24 mouse cellular contexts compared by ENCODE assay signal in genomic region chr6:67011217-67011518, GRCm38 (mm10). TPM values are rescaled to one million over a fixed set of nuclear protein-coding genes. Genes with fewer than 3 reads are reported as not detected.
DNase-seq lines count a peak whose midpoint lies in the region; ATAC-seq and TF ChIP-seq lines count a peak whose summit lies in the region.
"Had no signal": no experiment of that assay in that cellular context is flagged by ENCODE, and none has a peak within 500 bp of the region (broad histone marks: within the 10 kb centered on the region; RNA-seq: fewer than 3 reads in every experiment).

No protein-coding gene starts in this region.

- no peaks in the 10 kb centered on the region for H3K27me3 ChIP-seq in limb, embryonic 12.5 days
- H3K27me3 ChIP-seq in limb, embryonic 10.5 days (ENCODE audit: low read depth, poor library complexity, severe bottlenecking): no peaks in the 10 kb centered on the region
- no peaks in the 10 kb centered on the region for H3K27me3 ChIP-seq in lung, embryonic 16.5 days (ENCODE audit: control insufficient read depth, insufficient read depth, low read depth, low read length)
- no peaks in the 10 kb centered on the region for H3K27me3 ChIP-seq in neural tube, embryonic 13.5 days
- H3K27me3 ChIP-seq in cerebellum, adult 2 months (ENCODE audit: control insufficient read depth, insufficient read depth, low read length): no peaks in the 10 kb centered on the region
- H3K27me3 ChIP-seq: forebrain, embryonic 13.5 days; heart, embryonic 12.5 days; heart, embryonic 15.5 days had no signal

- 0 out of 2 replicates have a peak, but pooled peaks have one; percentile 42 for ATAC-seq in limb, embryonic 12.5 days (ENCODE audit: insufficient number of reproducible peaks, insufficient read depth, low FRiP score, low TSS enrichment, low read depth)
- peak; percentile 57 for ATAC-seq in lung, embryonic 16.5 days (ENCODE audit: low read depth)
- ATAC-seq in neural tube, embryonic 13.5 days (ENCODE audit: low read depth): no peak
- ATAC-seq: activated CD4-positive, CD25-positive, alpha-beta regulatory T cell, adult 4 months had no signal

- no peak overlapping the region for H3K4me3 ChIP-seq in limb, embryonic 12.5 days (replicated peaks)
- H3K4me3 ChIP-seq in limb, embryonic 10.5 days: no peak overlapping the region
- H3K4me3 ChIP-seq in lung, embryonic 16.5 days (ENCODE audit: low read length): no peak overlapping the region
- no peak overlapping the region for H3K4me3 ChIP-seq in neural tube, embryonic 13.5 days
- H3K4me3 ChIP-seq in cerebellum, adult 2 months (replicated peaks; ENCODE audit: insufficient read depth, low read depth, low read length): no peak overlapping the region
- H3K4me3 ChIP-seq: forebrain, embryonic 10.5 days; forebrain, embryonic 13.5 days; heart, embryonic 12.5 days; heart, embryonic 15.5 days; hindbrain, embryonic 10.5 days had no signal

- no peak for TF ChIP-seq CTCF in cerebellum, adult 2 months (IDR thresholded peaks at IDR 0.05; ENCODE audit: borderline replicate concordance, insufficient read depth, low read depth, low read length)

- H3K4me1 ChIP-seq in limb, embryonic 12.5 days (replicated peaks): peaks cover 13% of the 10 kb centered on the region
- H3K4me1 ChIP-seq in limb, embryonic 10.5 days: peaks cover 10% of the 10 kb centered on the region
- H3K4me1 ChIP-seq in lung, embryonic 16.5 days (replicated peaks; ENCODE audit: control insufficient read depth, insufficient read depth, low read length): peaks cover 11% of the 10 kb centered on the region
- peaks cover 16% of the 10 kb centered on the region for H3K4me1 ChIP-seq in neural tube, embryonic 13.5 days (replicated peaks)
- no peaks in the 10 kb centered on the region; the same call in 1 of the 2 replicates for H3K4me1 ChIP-seq in cerebellum, adult 2 months (ENCODE audit: control insufficient read depth, insufficient read depth, low read length)

- H3K9ac ChIP-seq in limb, embryonic 12.5 days (replicated peaks): no peak overlapping the region
- H3K9ac ChIP-seq in lung, embryonic 16.5 days (ENCODE audit: low read length): no peak overlapping the region
- H3K9ac ChIP-seq in neural tube, embryonic 13.5 days: no peak overlapping the region
- H3K9ac ChIP-seq: forebrain, embryonic 13.5 days; heart, embryonic 12.5 days; heart, embryonic 15.5 days; hindbrain, embryonic 14.5 days had no signal

- H3K4me2 ChIP-seq in limb, embryonic 12.5 days: no peak overlapping the region
- H3K4me2 ChIP-seq in lung, embryonic 16.5 days (ENCODE audit: low read depth, low read length): no peak overlapping the region
- H3K4me2 ChIP-seq in neural tube, embryonic 13.5 days: no peak overlapping the region
- H3K4me2 ChIP-seq: forebrain, embryonic 13.5 days; heart, embryonic 12.5 days; heart, embryonic 15.5 days; hindbrain, embryonic 14.5 days had no signal

- no peak for TF ChIP-seq POLR2A in cerebellum, adult 2 months (IDR thresholded peaks at IDR 0.05; ENCODE audit: borderline replicate concordance, insufficient read depth, low read length)

- DNase-seq in heart, adult 11 months: peak; percentile 53
- no peak for DNase-seq in heart, adult 8-10 months (ENCODE audit: low spot score)
- no peak for DNase-seq in limb, embryonic 10.5 days (ENCODE audit: low spot score)
- DNase-seq in lung, postnatal 25 days (ENCODE audit: low spot score): no peak
- DNase-seq in cerebellum, adult 2 months: no peak
- DNase-seq: adrenal gland, adult 8-10 months; adrenal gland, postnatal 25 days; cerebellum, adult 11-12 months; cerebellum, adult 9-10 months; cerebellum, postnatal 14 days; gastrocnemius, postnatal 10 days; gastrocnemius, postnatal 36 days; heart, postnatal 10 days; heart, postnatal 36 days had no signal

- H3K36me3 ChIP-seq in limb, embryonic 12.5 days: no peaks in the 10 kb centered on the region
- H3K36me3 ChIP-seq in limb, embryonic 10.5 days: no peaks in the 10 kb centered on the region
- H3K36me3 ChIP-seq in lung, embryonic 16.5 days (ENCODE audit: control insufficient read depth, insufficient read depth, low read length): no peaks in the 10 kb centered on the region
- H3K36me3 ChIP-seq in neural tube, embryonic 13.5 days: no peaks in the 10 kb centered on the region
- H3K36me3 ChIP-seq: forebrain, embryonic 10.5 days; heart, embryonic 12.5 days; heart, embryonic 15.5 days; hindbrain, embryonic 10.5 days had no signal

- no peaks in the 10 kb centered on the region for H3K9me3 ChIP-seq in limb, embryonic 12.5 days
- no peaks in the 10 kb centered on the region for H3K9me3 ChIP-seq in limb, embryonic 10.5 days (replicated peaks)
- H3K9me3 ChIP-seq in lung, embryonic 16.5 days (ENCODE audit: control insufficient read depth, low read length): no peaks in the 10 kb centered on the region
- no peaks in the 10 kb centered on the region for H3K9me3 ChIP-seq in neural tube, embryonic 13.5 days
- H3K9me3 ChIP-seq: forebrain, embryonic 10.5 days; forebrain, embryonic 13.5 days; heart, embryonic 12.5 days; heart, embryonic 15.5 days; hindbrain, embryonic 10.5 days had no signal

- no peak overlapping the region for H3K27ac ChIP-seq in limb, embryonic 12.5 days
- H3K27ac ChIP-seq in limb, embryonic 10.5 days: no peak overlapping the region
- no peak overlapping the region for H3K27ac ChIP-seq in lung, embryonic 16.5 days (ENCODE audit: low read length)
- H3K27ac ChIP-seq in neural tube, embryonic 13.5 days (replicated peaks): peak overlapping the region; percentile 68
- no peak overlapping the region for H3K27ac ChIP-seq in cerebellum, adult 2 months (ENCODE audit: insufficient read depth, low read length)
- H3K27ac ChIP-seq: forebrain, embryonic 10.5 days; forebrain, embryonic 13.5 days; heart, embryonic 15.5 days; hindbrain, embryonic 10.5 days; hindbrain, embryonic 14.5 days had no signal

RNA-seq across cellular contexts. Expression of gene Gadd45a, which starts 26.1 kb away (rescaled TPM):
- total RNA-seq in heart, adult 8-10 months (2022): 10 to 100 TPM; 13.8 to 30.6 (median 20.8) TPM
- polyA plus RNA-seq in limb, embryonic 12.5 days (2016; fragmentation: Nextera tagmentation; extraction: Ambion mirVana): 21.3 and 23.1 TPM in 2 replicates
- polyA plus RNA-seq in limb, embryonic 10.5 days (2016; fragmentation: Nextera tagmentation; extraction: Ambion mirVana): 17.3 and 18.6 TPM in 2 replicates
- 14.5 and 17.7 TPM in 2 replicates for polyA plus RNA-seq in lung, embryonic 16.5 days (2015; fragmentation: Nextera tagmentation; extraction: Ambion mirVana)
- polyA plus RNA-seq in neural tube, embryonic 13.5 days (2015; fragmentation: Nextera tagmentation; extraction: Ambion mirVana): 28.3 and 29.8 TPM in 2 replicates
- polyA plus RNA-seq in cerebellum, adult 2 months (2012; rRNA removed): 30.4 TPM in 2 replicates
